Mouse (Mus musculus) thymus, adult 2 months (tissue): ENCODE measurements around the gene Clk2. TPM values are rescaled to one million over a fixed set of nuclear protein-coding genes. Genes with fewer than 3 reads are reported as not detected.
"Not testable (repeated sequence)": the region's sequence is repeated elsewhere in the genome, so short reads cannot be mapped to it uniquely, and the experiment has no call there.

ENCODE experiments used
- DNase-seq: peaks from one replicate; pipeline ENCODE4 v3.0.0; 2021
- H3K27ac ChIP-seq: fragments of 200-500 bp; 2 replicates; pipeline ENCODE4 v1.5.1; 2012; ENCODE audit warnings: low read length, control low read depth; ENCODE audit not compliant: control insufficient read depth, insufficient read depth
- H3K27me3 ChIP-seq: fragments of 200-500 bp; 2 replicates; pipeline ENCODE4 v1.6.1; 2012; ENCODE audit warnings: mild to moderate bottlenecking, low read length, moderate library complexity, mixed read lengths; ENCODE audit not compliant: control insufficient read depth, insufficient read depth
- H3K36me3 ChIP-seq: fragments of 200-500 bp; 2 replicates; pipeline ENCODE4 v1.6.1; 2012; ENCODE audit warnings: mild to moderate bottlenecking, low read length, moderate library complexity; ENCODE audit not compliant: control insufficient read depth, insufficient read depth
- H3K4me1 ChIP-seq: fragments of 200-500 bp; replicated peaks from 2 replicates; pipeline ENCODE4 v1.6.1; 2012; ENCODE audit warnings: low read length; ENCODE audit not compliant: control insufficient read depth, insufficient read depth
- H3K4me3 ChIP-seq: fragments of 200-500 bp; 2 replicates; pipeline ENCODE4 v1.5.1; 2012; ENCODE audit warnings: mild to moderate bottlenecking, low read length, control low read depth, moderate library complexity; ENCODE audit not compliant: control insufficient read depth, insufficient read depth
- CTCF ChIP-seq: fragments of 200-500 bp; IDR thresholded peaks from 2 replicates; pipeline ENCODE4 v1.5.1; 2012; ENCODE audit warnings: mild to moderate bottlenecking, control low read depth, low read length, moderate library complexity, borderline replicate concordance; ENCODE audit not compliant: control insufficient read depth, poor library complexity, insufficient read depth; ENCODE audit errors: extremely low read depth
- POLR2A ChIP-seq: fragments of 200-500 bp; IDR thresholded peaks from 2 replicates; pipeline ENCODE4 v1.6.1; 2012; ENCODE audit warnings: mild to moderate bottlenecking, low read length, control low read depth, moderate library complexity; ENCODE audit not compliant: control insufficient read depth, poor library complexity, insufficient read depth; ENCODE audit errors: extremely low read depth
- WGBS: fragments of 180-500 bp; shearing (Covaris S2); methylation state at CpG from one replicate; pipeline ENCODE4 v1.1.7; 2018; 5-methylcytosine and 5-hydroxymethylcytosine counted together
- polyA plus RNA-seq: library from polyadenylated mRNA; depleted of rRNA; stranded (reverse); fragments of >200 nt; gene quantifications from 2 replicates; pipeline ENCODE4 v1.2.3, GENCODE M21; 2012

The Clk2 gene
- polyA plus RNA-seq, 1 experiment = 126 TPM

DNA sequence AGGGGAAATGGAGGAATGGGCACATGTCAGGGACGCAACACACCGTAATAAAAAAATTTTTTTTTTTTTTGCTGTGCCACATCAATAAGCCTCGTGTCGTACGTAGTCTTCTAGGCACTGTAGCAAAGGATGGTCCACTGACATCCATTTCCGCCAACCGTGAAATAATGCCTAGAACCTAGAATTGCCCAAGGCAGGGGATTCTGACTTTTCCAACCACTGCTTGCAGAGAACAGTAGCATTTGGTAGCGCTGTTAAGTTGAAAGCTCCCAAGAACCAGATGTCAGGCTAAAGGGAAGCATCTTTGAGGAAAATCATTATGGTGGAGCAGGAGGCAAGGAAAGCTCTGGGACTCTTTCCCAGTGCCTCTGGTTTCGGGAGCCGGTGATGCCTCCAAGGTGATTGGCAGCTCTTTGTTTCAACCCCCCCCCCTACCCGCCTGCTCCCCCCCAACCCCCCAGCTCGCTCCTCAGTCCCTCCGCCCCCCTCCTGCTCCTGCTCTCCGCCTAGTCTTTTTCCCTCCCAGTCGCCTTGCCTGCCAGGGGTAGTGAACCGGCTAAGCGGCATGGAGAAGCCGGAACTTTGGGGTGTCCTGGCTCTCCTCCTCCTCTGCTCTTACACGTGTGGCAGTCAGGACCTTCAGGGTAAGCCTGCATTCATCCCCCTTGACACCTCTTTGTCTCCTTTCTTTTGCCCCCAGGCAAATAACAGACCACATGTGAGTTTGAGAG is 50.3 kb downstream of the Clk2 start, which contains the start of gene Thbs3:
TSS of gene Thbs3 (plus strand) at position 500 of the 731 bp plus-strand sequence.
- 8% methylated on average over 19 of the region's 19 CpGs for WGBS
- peak within 1 kb of the TSS; percentile 79 for H3K4me3 ChIP-seq
- H3K27me3 ChIP-seq = no peaks in the 10 kb centered on the region; the same call in 1 of the 2 replicates
- DNase-seq = no peak
- TF ChIP-seq CTCF (no peak), POLR2A (no peak)
- H3K27ac ChIP-seq = no peak within 1 kb of the TSS
- peaks cover 4% of the 10 kb centered on the region; the same call in 1 of the 2 replicates for H3K36me3 ChIP-seq
- H3K4me1 ChIP-seq = peaks cover 3% of the 10 kb centered on the region

DNA sequence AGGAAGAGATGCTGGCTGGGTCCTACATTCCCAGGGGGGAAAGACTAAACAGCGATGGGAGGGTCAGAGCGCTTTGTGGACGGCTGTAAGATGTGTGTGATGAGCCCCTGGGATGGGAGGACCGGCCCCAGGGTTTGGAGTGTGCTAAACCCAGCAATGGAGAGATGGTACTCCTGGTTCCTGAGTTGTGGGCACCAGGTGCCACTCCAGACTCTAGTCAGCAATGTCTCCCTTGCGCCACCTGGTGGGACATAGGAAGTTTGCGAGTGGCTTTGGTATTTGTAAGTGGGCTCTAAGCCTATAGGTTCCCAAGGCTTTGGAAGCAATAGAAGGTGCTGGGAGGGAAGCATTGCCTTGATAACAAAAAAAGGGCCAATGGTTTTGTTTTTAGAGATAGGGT is 51.3 kb downstream of the Clk2 start:
- under 1% methylated on average over 6 of the region's 6 CpGs for WGBS
- Histone ChIP-seq H3K4me3 (no peak overlapping the region), H3K4me1 (peaks cover 3% of the 10 kb centered on the region), H3K27me3 (no peaks in the 10 kb centered on the region; the same call in 1 of the 2 replicates), H3K36me3 (no peaks in the 10 kb centered on the region), H3K27ac (no peak overlapping the region)
- TF ChIP-seq CTCF (peak; percentile 69; the same call in 1 of the 2 replicates), POLR2A (no peak)
- DNase-seq = peak; percentile 83

DNA sequence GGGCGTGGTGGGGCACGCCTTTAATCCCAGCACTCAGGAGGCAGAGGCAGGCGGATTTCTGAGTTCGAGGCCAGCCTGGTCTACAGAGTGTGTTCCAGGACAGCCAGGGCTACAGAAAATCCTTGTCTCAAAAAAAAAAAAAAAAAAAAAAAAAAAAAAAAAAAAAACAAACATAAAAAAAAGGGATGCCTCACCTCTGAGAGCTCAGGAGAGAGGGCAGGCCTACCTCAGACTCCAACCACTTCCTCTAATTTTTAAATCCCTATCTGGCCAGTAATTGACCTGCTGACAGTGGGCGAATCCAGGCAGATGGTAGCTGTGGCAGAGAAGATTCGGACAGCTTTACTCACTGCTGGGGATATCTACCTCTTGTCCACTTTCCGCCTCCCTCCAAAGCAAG is 51.8 kb downstream of the Clk2 start:
- not testable (repeated sequence) for H3K4me1 ChIP-seq, DNase-seq, H3K36me3 ChIP-seq, H3K27ac ChIP-seq, H3K4me3 ChIP-seq, H3K27me3 ChIP-seq
- 76% methylated on average over 7 of the region's 7 CpGs for WGBS

DNA sequence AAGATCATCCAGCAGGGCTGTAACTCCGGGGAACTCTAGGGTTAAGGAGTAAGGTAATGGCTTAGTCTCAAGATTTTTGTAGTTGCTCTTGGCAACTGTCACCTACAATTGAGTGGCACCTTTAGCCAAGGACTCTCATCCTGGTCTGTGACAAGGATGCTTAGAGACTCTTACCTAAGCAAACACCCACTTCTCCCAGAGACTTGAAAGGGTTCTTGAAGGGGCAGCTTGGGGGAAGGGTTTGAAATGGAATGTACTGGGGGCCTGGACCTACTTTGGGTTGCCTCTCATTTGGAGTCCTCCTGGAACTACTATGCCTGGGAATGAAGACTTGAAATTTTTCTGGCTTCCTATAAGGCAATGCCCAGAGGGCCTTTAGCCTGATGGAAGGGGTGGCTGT is 53.7 kb downstream of the Clk2 start:
- 92% methylated on average over 1 of the region's 1 CpGs for WGBS
- no peak overlapping the region for H3K4me3 ChIP-seq
- DNase-seq = no peak

DNA sequence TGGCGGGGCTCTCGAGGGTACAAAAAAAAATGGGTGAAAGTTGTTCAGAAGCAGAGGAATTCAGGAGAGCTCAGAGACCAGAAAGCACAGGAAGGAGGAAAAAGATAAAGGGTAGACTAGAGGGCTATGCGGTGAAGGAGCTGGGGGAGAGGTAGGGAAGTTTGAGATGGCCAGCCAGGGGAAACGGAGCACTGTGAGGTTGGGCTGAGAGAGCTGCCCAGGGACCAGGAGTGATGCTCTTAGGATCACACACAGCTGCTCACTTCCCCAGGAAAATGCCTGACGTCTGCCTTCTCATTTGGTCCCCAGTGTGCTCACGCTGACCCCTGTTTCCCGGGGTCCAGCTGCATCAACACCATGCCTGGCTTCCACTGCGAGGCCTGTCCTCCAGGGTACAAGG is 55.0 kb downstream of the Clk2 start:
- TF ChIP-seq POLR2A (no peak), CTCF (no peak)
- H3K27ac ChIP-seq = no peak overlapping the region
- H3K4me3 ChIP-seq = no peak overlapping the region
- DNase-seq = no peak
- H3K36me3 ChIP-seq = no peaks in the 10 kb centered on the region
- H3K4me1 ChIP-seq = no peaks in the 10 kb centered on the region; the same call in 1 of the 2 replicates
- no peaks in the 10 kb centered on the region; the same call in 1 of the 2 replicates for H3K27me3 ChIP-seq
- WGBS = 75% methylated on average over 8 of the region's 8 CpGs

More for the DNA sequence above, 53.7 kb downstream of the Clk2 start:
- no peaks in the 10 kb centered on the region for H3K36me3 ChIP-seq
- H3K27me3 ChIP-seq = no peaks in the 10 kb centered on the region; the same call in 1 of the 2 replicates
- TF ChIP-seq CTCF (no peak), POLR2A (no peak)
- H3K4me1 ChIP-seq = peaks cover 3% of the 10 kb centered on the region
- H3K27ac ChIP-seq = no peak overlapping the region

DNA sequence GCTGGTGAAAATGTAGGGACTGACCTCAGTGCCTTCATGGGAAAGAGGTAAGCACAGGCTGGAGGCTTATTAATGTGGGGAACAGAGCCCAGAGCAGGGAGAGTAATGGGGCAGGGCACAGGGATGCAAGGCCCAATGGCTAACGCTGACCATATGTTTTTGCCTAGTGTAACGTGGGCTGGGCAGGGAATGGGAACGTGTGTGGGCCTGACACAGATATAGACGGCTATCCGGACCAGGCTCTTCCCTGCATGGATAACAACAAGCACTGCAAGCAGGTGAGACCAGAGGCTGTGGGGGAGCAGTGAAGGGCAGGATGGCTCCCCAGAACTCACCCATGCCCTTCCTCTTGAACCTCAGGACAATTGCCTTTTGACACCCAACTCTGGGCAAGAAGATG is 56.6 kb downstream of the Clk2 start:
- no peak for TF ChIP-seq CTCF
- no peak for TF ChIP-seq POLR2A
- no peak for DNase-seq

DNA sequence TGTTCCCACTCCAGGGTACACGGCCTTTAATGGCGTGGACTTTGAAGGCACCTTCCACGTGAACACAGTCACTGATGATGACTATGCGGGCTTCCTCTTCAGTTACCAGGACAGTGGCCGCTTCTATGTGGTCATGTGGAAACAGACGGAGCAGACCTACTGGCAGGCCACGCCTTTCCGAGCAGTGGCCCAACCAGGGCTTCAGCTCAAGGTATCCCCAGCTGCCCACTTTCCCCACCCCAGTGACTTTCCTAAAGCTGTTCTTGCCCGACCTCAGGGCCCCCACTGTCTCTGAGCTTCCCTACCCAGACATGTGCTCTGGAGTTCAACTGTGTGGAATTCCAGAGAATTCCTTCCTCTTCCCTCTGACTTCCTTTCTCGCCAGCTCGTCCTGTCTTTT is 60.2 kb downstream of the Clk2 start:
- 88% methylated on average over 11 of the region's 11 CpGs for WGBS
- Histone ChIP-seq H3K4me3 (no peak overlapping the region), H3K4me1 (peaks cover 16% of the 10 kb centered on the region), H3K27ac (no peak overlapping the region), H3K36me3 (no peaks in the 10 kb centered on the region), H3K27me3 (no peaks in the 10 kb centered on the region)
- no peak for TF ChIP-seq POLR2A
- no peak for TF ChIP-seq CTCF
- DNase-seq = no peak

More for the DNA sequence above, 56.6 kb downstream of the Clk2 start:
- no peaks in the 10 kb centered on the region for H3K36me3 ChIP-seq
- no peak overlapping the region for H3K4me3 ChIP-seq
- 92% methylated on average over 5 of the region's 5 CpGs for WGBS
- H3K4me1 ChIP-seq = no peaks in the 10 kb centered on the region
- H3K27ac ChIP-seq = no peak overlapping the region
- H3K27me3 ChIP-seq = no peaks in the 10 kb centered on the region
